Mouse (Mus musculus): ENCODE data around the gene Gm16181. TPM values are rescaled to one million over a fixed set of nuclear protein-coding genes. Genes with fewer than 3 reads are reported as not detected.
"Not testable (repeated sequence)": the region's sequence is repeated elsewhere in the genome, so short reads cannot be mapped to it uniquely, and the experiment has no call there.

The Gm16181 gene
- polyA plus RNA-seq, 1 experiment from 2014 or later = not detected

DNA sequence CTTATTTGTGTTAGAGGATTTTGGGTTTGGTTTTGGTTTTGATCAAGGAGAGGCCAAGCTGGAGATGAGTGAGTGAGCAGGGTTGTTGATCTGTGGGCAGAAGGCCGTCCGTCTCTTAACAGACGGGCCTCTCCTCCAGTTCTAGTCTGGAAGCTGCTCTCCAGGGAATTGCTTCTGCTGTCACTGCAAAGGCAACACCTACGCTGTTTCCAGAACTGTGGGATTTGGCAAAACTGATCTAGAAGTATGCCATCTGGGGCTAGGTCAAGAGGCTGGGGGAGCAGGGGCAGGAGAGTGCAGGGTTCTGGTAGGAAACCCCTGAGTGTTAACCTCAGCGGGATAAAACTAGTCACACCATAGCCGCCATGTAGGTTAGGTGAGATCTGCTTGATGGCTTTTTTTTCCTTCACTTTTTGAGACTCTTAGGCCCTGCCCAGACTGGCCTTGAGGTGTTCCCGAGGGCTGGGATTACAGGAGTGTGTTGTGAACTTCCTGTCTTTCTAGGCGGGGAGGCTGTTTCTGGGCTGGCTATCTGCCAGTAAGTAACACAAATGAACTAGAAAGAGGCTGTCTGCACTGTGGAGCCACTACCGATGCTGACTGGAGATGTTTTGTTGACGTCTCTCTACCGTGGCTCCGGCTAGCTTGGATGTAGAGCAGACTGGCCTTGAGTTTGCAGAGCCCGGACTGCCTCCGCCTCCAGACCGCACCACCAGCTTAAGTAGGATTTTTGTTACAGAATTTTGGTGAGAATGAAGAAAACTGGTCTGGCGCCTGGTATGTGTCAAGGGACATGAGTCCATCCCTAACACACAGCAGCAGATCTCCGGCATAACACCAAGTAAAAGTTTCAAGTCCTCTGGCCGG, 12.7 kb downstream of the Gm16181 start, which contains the start of gene Atp6v1g2:
Atp6v1g2 (plus strand) TSS at position 547 of the 867 bp plus-strand sequence.
- H3K4me2 ChIP-seq = peak within 1 kb of the TSS; percentile 75
- no peak for DNase-seq (ENCODE audit: low spot score, missing footprints)
- H3K9me3 ChIP-seq (ENCODE audit: control insufficient read depth, low read length) = no peaks in the 10 kb centered on the region
- peak within 1 kb of the TSS; percentile 91; the same call in 1 of the 2 replicates for H3K9ac ChIP-seq (ENCODE audit: low read length)
- H3K27me3 ChIP-seq (ENCODE audit: control insufficient read depth, insufficient read depth, low read length) = no peaks in the 10 kb centered on the region
- H3K4me3 ChIP-seq (ENCODE audit: low read depth, low read length) = peak within 1 kb of the TSS; percentile 61; the same call in 1 of the 2 replicates
- H3K4me1 ChIP-seq (ENCODE audit: control insufficient read depth, insufficient read depth, low read length) = peaks cover 9% of the 10 kb centered on the region; the same call in 1 of the 2 replicates
- ATAC-seq (ENCODE audit: low FRiP score) = no peak
- peaks cover 6% of the 10 kb centered on the region for H3K36me3 ChIP-seq (ENCODE audit: control insufficient read depth, insufficient read depth, low read length)
- 91% methylated on average over 18 of the region's 18 CpGs for WGBS
- no peak within 1 kb of the TSS for H3K27ac ChIP-seq (ENCODE audit: low read depth, low read length)

DNA sequence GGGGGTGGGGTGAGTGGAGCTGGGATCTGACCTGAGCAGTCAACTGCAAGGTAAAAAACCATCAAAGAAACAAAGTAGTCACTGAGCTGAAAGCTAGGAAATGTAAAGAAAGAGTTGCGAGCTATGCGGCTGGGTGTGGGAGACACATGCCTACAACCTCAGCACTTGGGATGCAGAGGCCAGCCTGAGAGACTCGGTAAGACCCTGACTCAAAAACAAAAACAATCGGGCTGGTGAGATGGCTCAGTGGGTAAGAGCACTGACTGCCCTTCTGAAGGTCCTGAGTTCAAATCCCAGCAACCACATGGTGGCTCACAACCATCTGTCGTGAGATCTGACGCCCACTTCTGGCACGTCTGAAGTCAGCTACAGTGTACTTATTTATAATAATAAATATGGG, 13.5 kb downstream of the Gm16181 start:
- not testable (repeated sequence) for H3K36me3 ChIP-seq (ENCODE audit: control insufficient read depth, insufficient read depth, low read length); H3K4me3 ChIP-seq (ENCODE audit: low read depth, low read length); H3K9ac ChIP-seq (ENCODE audit: low read length); H3K4me1 ChIP-seq (ENCODE audit: control insufficient read depth, insufficient read depth, low read length); DNase-seq (ENCODE audit: low spot score, missing footprints); H3K27me3 ChIP-seq (ENCODE audit: control insufficient read depth, insufficient read depth, low read length); H3K9me3 ChIP-seq (ENCODE audit: control insufficient read depth, low read length); ATAC-seq (ENCODE audit: low FRiP score); H3K27ac ChIP-seq (ENCODE audit: low read depth, low read length); H3K4me2 ChIP-seq
- WGBS = 90% methylated on average over 7 of the region's 7 CpGs

DNA sequence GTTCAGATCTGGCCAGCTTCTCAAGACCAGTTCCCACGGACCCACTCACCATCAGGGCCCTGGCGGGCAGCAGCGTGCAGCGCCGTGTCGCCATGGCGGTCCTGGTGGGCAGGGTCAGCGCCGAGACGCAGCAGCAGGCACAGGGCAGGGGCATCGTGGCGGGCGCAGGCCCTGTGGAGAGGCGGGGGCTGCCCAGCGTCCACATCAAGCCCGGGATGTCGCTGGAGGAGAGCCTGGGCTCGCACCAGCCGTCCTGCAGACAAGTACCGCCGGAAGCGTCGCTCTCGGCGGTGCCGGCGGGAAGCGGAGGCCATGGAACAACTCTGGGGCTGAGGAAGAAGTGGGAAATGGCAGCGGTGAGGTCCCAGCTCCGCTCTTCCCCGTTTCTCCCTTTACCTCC, 14.3 kb downstream of the Gm16181 start:
- DNase-seq (ENCODE audit: low spot score, missing footprints) (peak; percentile 94), ATAC-seq (ENCODE audit: low FRiP score) (peak; percentile 5; the same call in 1 of the 2 replicates)
- no peaks in the 10 kb centered on the region for H3K27me3 ChIP-seq (ENCODE audit: control insufficient read depth, insufficient read depth, low read length)
- peak overlapping the region; percentile 85 for H3K27ac ChIP-seq (ENCODE audit: low read depth, low read length)
- peaks cover 9% of the 10 kb centered on the region; the same call in 1 of the 2 replicates for H3K4me1 ChIP-seq (ENCODE audit: control insufficient read depth, insufficient read depth, low read length)
- peaks cover 6% of the 10 kb centered on the region; the same call in 1 of the 2 replicates for H3K36me3 ChIP-seq (ENCODE audit: control insufficient read depth, insufficient read depth, low read length)
- 10% methylated on average over 31 of the region's 31 CpGs for WGBS
- H3K4me2 ChIP-seq = peak overlapping the region; percentile 75
- H3K9me3 ChIP-seq (ENCODE audit: control insufficient read depth, low read length) = no peaks in the 10 kb centered on the region
- peak overlapping the region; percentile 61 for H3K4me3 ChIP-seq (ENCODE audit: low read depth, low read length)
- H3K9ac ChIP-seq (ENCODE audit: low read length) = peak overlapping the region; percentile 91

DNA sequence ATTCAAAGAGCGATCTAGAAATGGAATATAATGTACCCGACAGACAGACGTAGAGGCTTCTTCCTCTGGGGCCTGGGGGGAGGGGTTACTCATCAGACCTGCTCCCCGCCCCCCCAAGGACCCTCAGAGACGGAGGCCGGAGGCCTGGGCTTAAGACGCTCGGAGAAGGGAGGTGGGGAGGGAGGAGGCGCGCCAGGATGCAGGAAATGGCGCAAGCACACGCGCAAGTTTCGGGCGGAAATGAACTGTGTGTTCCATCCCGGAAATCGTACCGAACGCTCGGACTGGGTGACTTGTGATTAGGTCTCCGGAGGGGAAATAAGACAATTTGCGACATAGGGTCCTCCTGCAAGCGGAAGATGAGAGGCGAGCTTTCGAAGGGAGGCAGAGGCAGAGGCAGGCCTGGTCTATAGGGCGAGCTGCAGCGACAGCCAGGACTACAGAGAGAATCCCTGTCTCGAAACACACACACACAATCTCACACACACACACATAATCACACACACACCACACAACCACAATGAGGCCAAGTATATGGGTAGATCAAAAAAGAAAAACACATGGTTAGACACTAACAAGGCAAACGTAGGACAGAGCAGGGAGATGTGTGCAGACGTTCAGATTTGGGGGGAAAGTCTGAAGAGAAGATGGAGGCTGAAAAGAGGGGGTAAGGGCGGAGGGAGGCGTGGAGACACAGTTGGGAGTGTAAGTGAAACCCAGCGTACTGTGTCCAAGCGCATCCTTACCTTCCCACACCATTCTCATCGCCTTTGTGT, 15.2 kb downstream of the Gm16181 start, which contains the start of gene Nfkbil1:
Nfkbil1 (minus strand) TSS at position 179 of the 776 bp plus-strand sequence.
- H3K4me1 ChIP-seq (ENCODE audit: control insufficient read depth, insufficient read depth, low read length) = peaks cover 17% of the 10 kb centered on the region
- H3K36me3 ChIP-seq (ENCODE audit: control insufficient read depth, insufficient read depth, low read length) = peaks cover 4% of the 10 kb centered on the region; the same call in 1 of the 2 replicates

DNA sequence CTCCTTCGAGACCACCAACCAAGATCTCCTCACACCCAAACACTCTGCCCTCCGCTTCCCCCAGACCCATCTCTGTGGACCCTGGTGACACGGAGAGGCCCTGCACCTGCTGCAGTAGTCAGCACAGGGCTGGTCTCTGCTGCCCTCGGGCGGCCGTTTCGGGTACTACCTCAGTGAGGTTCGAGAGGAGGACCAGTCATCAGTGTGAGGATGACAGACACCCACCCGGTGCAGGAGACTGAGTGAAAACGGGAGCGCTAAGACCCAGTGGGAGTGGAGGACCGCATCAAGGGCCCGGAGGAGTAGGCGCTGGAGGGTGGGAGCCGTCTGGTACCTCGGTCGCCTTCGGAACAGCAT, 15.7 kb downstream of the Gm16181 start:
- 1% methylated on average over 18 of the region's 18 CpGs for WGBS
- peak; percentile 80 for ATAC-seq (ENCODE audit: low FRiP score)
- peak overlapping the region; percentile 61 for H3K4me3 ChIP-seq (ENCODE audit: low read depth, low read length)
- peak overlapping the region; percentile 75 for H3K4me2 ChIP-seq
- H3K27ac ChIP-seq (ENCODE audit: low read depth, low read length) = peak overlapping the region; percentile 85
- H3K4me1 ChIP-seq (ENCODE audit: control insufficient read depth, insufficient read depth, low read length) = peaks cover 18% of the 10 kb centered on the region
- peak overlapping the region; percentile 91 for H3K9ac ChIP-seq (ENCODE audit: low read length)
- no peaks in the 10 kb centered on the region; the same call in 1 of the 2 replicates for H3K36me3 ChIP-seq (ENCODE audit: control insufficient read depth, insufficient read depth, low read length)
- no peaks in the 10 kb centered on the region for H3K27me3 ChIP-seq (ENCODE audit: control insufficient read depth, insufficient read depth, low read length)
- H3K9me3 ChIP-seq (ENCODE audit: control insufficient read depth, low read length) = no peaks in the 10 kb centered on the region
- DNase-seq (ENCODE audit: low spot score, missing footprints) = peak; percentile 100

More for the DNA sequence above, 15.2 kb downstream of the Gm16181 start, which contains the start of gene Nfkbil1:
- WGBS = under 1% methylated on average over 35 of the region's 35 CpGs
- peak within 1 kb of the TSS; percentile 91 for H3K9ac ChIP-seq (ENCODE audit: low read length)
- H3K4me3 ChIP-seq (ENCODE audit: low read depth, low read length) = peak within 1 kb of the TSS; percentile 61
- no peaks in the 10 kb centered on the region for H3K9me3 ChIP-seq (ENCODE audit: control insufficient read depth, low read length)
- H3K27ac ChIP-seq (ENCODE audit: low read depth, low read length) = peak within 1 kb of the TSS; percentile 85
- peak; percentile 98 for DNase-seq (ENCODE audit: low spot score, missing footprints)
- H3K27me3 ChIP-seq (ENCODE audit: control insufficient read depth, insufficient read depth, low read length) = no peaks in the 10 kb centered on the region
- ATAC-seq (ENCODE audit: low FRiP score) = peak; percentile 76
- H3K4me2 ChIP-seq = peak within 1 kb of the TSS; percentile 75

DNA sequence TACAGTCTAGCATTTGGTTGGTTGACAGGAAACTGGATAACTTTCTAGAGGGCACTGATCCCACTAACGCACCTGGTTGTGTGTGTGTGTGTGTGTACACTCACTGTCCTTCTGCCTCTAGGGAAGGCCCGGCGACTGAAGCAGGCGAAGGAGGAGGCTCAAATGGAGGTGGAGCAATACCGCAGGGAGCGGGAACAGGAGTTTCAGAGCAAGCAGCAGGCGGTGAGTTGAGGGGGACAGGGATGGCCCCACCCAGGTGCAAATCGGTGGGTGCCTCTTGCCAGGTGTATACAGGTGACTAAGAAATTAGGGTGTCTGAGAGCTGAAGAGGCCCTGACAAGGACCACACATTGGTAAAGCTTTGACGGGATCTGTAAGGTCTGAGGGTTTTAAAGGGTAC, 16.4 kb downstream of the Gm16181 start:
- H3K36me3 ChIP-seq (ENCODE audit: control insufficient read depth, insufficient read depth, low read length) = no peaks in the 10 kb centered on the region
- H3K4me2 ChIP-seq = no peak overlapping the region; the same call in 1 of the 2 replicates
- no peaks in the 10 kb centered on the region for H3K9me3 ChIP-seq (ENCODE audit: control insufficient read depth, low read length)
- DNase-seq (ENCODE audit: low spot score, missing footprints) = no peak
- no peaks in the 10 kb centered on the region for H3K27me3 ChIP-seq (ENCODE audit: control insufficient read depth, insufficient read depth, low read length)
- no peak overlapping the region for H3K27ac ChIP-seq (ENCODE audit: low read depth, low read length)
- 73% methylated on average over 9 of the region's 9 CpGs for WGBS
- H3K4me3 ChIP-seq (ENCODE audit: low read depth, low read length) = peak overlapping the region; percentile 61; the same call in 1 of the 2 replicates
- H3K4me1 ChIP-seq (ENCODE audit: control insufficient read depth, insufficient read depth, low read length) = peaks cover 15% of the 10 kb centered on the region
- ATAC-seq (ENCODE audit: low FRiP score) = no peak
- no peak overlapping the region for H3K9ac ChIP-seq (ENCODE audit: low read length)

DNA sequence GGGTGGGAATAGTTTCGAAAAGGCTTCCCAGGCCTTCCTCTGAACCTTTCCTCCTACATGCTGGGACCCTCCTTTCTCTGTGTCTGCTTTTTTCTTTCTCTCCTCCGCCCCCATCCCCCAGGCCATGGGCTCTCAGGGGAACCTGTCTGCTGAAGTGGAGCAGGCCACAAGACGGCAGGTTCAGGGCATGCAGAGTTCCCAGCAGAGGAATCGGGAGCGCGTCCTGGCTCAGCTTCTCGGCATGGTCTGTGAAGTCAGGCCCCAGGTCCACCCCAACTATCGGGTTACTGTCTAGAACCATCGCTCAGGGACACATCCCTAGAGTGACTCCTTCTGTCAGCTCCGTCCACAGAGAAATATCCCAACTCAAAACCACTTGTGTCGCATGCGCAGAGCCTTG, 16.9 kb downstream of the Gm16181 start:
- no peak overlapping the region for H3K27ac ChIP-seq (ENCODE audit: low read depth, low read length)
- H3K36me3 ChIP-seq (ENCODE audit: control insufficient read depth, insufficient read depth, low read length) = no peaks in the 10 kb centered on the region
- H3K4me1 ChIP-seq (ENCODE audit: control insufficient read depth, insufficient read depth, low read length) = peaks cover 15% of the 10 kb centered on the region
- no peak overlapping the region for H3K9ac ChIP-seq (ENCODE audit: low read length)
- H3K4me3 ChIP-seq (ENCODE audit: low read depth, low read length) = no peak overlapping the region
- DNase-seq (ENCODE audit: low spot score, missing footprints) = no peak
- no peaks in the 10 kb centered on the region for H3K27me3 ChIP-seq (ENCODE audit: control insufficient read depth, insufficient read depth, low read length)
- no peak for ATAC-seq (ENCODE audit: low FRiP score)
- WGBS = 84% methylated on average over 12 of the region's 12 CpGs
- no peaks in the 10 kb centered on the region for H3K9me3 ChIP-seq (ENCODE audit: control insufficient read depth, low read length)
- H3K4me2 ChIP-seq = no peak overlapping the region

DNA sequence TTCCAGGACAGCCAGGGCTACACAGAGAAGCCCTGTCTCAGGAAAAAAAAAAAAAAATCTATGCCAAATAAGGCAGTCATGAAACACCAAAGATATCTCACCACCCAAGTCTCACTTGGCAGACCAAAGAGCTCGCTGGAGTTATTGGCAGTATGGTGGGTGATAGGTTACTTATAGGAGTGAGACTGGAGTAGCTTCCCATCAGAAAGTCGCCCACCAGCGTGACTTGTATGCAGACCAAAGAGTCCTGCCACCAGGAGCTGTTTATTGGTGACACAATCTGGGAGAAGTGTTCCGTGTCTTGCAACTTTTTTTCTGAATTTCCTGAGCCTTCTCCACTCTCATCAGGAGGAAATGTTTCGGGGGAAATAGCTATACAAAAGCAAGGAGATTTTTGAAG, 19.1 kb downstream of the Gm16181 start:
- Histone ChIP-seq H3K4me1 (ENCODE audit: control insufficient read depth, insufficient read depth, low read length) (peaks cover 31% of the 10 kb centered on the region), H3K9me3 (ENCODE audit: control insufficient read depth, low read length) (no peaks in the 10 kb centered on the region), H3K9ac (ENCODE audit: low read length) (no peak overlapping the region), H3K27ac (ENCODE audit: low read depth, low read length) (no peak overlapping the region), H3K4me2 (no peak overlapping the region), H3K4me3 (ENCODE audit: low read depth, low read length) (no peak overlapping the region), H3K36me3 (ENCODE audit: control insufficient read depth, insufficient read depth, low read length) (peaks cover 12% of the 10 kb centered on the region), H3K27me3 (ENCODE audit: control insufficient read depth, insufficient read depth, low read length) (no peaks in the 10 kb centered on the region)
- WGBS = 84% methylated on average over 5 of the region's 5 CpGs
- no peak for ATAC-seq (ENCODE audit: low FRiP score)
- no peak for DNase-seq (ENCODE audit: low spot score, missing footprints)
